Mouse (Mus musculus) 416B (cell line): ENCODE data around the gene Mgat4e.
A peak's percentile ranks its signal among the peaks of the same experiment; 100 is the strongest.

Experiments used
- DNase-seq: peaks from one replicate; pipeline ENCODE4 v3.0.0; 2011; ENCODE audit warnings: low read depth

Mgat4e gene

GRCm38 (mm10) chr1:134549632-134550132 lies at the start of gene Mgat4e:
Gene Mgat4e, minus strand, starts transcription at chr1:134549682.
- DNase-seq, result no peak

- peak; percentile 47 for DNase-seq
These were observed 48.0 kb upstream of the Mgat4e start for GRCm38 (mm10) chr1:134597339-134598054.

DNA sequence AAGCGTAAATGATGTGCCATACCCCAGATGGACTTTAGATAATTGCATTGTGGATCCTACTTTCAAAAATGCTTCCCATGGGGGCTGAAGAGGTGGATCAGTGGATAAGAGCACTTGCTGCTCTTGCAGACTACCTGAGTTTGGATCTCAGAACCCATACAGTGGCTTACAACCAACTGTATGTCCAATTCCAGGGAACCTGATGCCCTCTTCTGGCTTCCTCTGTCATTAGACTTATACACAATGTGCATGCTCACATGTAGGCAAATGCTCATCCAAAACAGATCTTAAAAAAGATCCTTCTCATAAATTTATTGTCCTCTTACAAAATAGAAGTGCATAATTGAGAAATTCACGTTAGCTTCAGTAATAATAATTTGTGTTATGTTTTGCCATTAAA lies 42.3 kb upstream of the Mgat4e start:
- peak; percentile 43 for DNase-seq

- no peak for DNase-seq
These were observed 40.2 kb upstream of the Mgat4e start for GRCm38 (mm10) chr1:134589676-134590075.

GRCm38 (mm10) chr1:134583560-134583959 lies 34.1 kb upstream of the Mgat4e start:
- no peak for DNase-seq

- no peak for DNase-seq
These were observed 31.3 kb upstream of the Mgat4e start for GRCm38 (mm10) chr1:134580796-134581195.

- no peak for DNase-seq
These were observed 28.1 kb upstream of the Mgat4e start for GRCm38 (mm10) chr1:134577384-134578120.

GRCm38 (mm10) chr1:134573932-134574315 lies 24.4 kb upstream of the Mgat4e start:
- no peak for DNase-seq

GRCm38 (mm10) chr1:134573300-134573931 lies 23.9 kb upstream of the Mgat4e start:
- no peak for DNase-seq

GRCm38 (mm10) chr1:134570631-134571030 lies 21.1 kb upstream of the Mgat4e start:
- no peak for DNase-seq

DNA sequence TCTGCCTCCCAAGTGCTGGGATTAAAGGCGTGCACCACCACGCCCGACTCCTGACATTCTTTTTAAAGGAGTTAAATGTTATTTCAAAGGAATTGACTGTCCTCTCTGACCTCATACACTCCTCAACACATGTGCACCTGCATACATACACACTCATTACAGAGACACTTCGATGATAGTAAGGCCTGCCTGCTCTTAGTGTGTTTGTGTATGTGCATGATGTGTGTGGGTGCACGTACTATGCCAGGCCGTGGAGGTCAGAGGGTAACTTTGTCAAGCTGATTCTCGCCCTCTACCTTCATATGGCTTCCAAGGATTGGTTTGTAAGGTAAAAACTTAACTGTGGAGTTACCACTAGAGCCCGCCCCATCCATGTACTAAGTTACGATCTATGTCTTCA lies 20.7 kb upstream of the Mgat4e start:
- no peak for DNase-seq

- no peak for DNase-seq
These were observed 18.0 kb upstream of the Mgat4e start for GRCm38 (mm10) chr1:134567511-134567910.

- DNase-seq, result no peak
These were observed 14.2 kb upstream of the Mgat4e start for GRCm38 (mm10) chr1:134563726-134564125.

- no peak for DNase-seq
These were observed 13.0 kb upstream of the Mgat4e start for GRCm38 (mm10) chr1:134562457-134562856.

DNA sequence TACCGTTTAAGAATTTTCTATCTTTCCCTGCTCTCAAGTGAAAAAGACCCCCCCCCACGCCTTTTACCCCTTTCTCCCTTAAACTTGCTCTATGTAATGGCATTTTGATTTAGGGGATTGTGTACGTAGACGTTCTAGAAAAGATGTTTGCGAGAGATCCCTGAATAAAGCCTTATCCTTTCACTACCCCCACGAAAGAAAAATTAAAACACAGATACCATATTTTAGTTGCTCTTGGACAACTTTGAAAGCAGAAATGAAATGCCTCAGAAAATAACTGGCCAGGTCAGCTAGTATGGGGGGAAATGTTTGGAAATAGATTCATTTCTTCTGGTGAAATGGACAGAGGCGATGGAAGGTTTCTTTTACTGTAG lies 12.3 kb upstream of the Mgat4e start:
- DNase-seq, result no peak

GRCm38 (mm10) chr1:134560801-134561769 lies 11.6 kb upstream of the Mgat4e start:
- DNase-seq, result no peak

DNA sequence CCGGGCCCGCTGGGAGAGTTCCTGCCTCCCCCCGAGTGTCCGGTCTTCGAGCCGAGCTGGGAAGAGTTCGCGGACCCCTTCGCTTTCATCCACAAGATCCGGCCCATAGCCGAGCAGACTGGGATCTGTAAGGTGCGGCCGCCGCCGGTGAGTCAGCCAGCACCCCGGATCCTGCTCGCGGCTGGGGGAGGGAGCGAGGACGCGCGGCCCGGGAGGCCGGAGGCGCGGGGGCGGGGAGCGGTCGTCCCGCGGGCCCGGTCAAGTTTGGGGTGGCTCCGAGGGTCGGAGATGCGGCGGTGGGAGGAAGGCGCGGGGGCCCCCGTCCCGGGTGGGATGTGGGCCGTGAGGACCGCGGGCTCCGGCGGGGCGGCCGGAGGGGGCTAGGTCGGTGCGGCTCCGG lies 10.9 kb upstream of the Mgat4e start:
- DNase-seq, result no peak

- peak; percentile 74 for DNase-seq
These were observed 10.5 kb upstream of the Mgat4e start, which contains the start of gene Kdm5b for GRCm38 (mm10) chr1:134559976-134560375. Gene Kdm5b, plus strand, starts transcription at chr1:134560171.

GRCm38 (mm10) chr1:134559226-134559625 lies 9.7 kb upstream of the Mgat4e start:
- no peak for DNase-seq

DNA sequence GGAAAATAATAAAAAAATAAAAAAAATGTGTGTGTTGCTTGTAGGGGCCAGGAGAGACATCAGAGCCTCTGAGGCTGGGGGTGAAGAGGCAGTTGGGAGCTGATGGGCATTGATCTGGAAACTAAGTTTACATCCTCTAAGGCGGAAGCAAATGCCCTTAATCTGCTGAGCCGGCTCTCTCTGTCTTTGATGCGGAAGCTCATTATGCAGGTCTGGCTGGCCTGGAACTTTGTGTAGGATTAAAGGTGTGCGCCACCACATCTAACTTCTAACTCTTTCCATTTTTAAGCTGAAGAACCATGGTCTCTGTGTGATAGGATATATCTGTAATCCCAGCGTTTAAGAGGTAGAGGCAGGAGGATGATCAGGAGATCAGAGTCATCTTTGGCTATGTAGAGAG lies 9.0 kb upstream of the Mgat4e start:
- DNase-seq, result no peak

DNA sequence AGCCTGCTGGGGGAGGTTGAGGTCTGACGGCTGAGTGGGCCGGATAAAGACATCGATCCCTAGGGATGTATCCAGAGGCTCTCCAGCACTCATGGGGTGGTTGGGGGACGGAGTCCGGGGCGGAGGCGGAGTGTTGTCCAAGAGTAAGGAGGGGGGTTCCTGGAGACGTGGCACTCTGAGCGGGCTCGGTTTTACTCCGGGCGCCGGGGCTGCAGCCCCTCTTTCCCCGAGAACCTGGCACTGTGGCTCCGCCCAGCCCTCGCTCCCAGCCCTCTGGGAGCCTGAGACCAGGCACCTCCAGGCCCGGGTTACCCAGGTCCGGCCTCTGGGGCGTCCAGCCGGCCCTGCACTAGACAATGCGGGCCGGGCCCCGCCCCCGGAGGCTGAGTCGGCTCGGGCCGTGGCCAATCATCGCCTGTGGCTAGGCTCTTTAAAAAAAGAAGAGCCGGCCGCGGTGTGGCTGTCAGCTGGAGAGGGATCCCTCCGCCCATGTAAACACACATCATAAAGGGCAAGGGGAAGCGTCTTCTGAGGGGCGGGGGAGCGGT lies 7.3 kb upstream of the Mgat4e start:
- DNase-seq, result peak; percentile 95
